Mouse (Mus musculus): ENCODE data around the gene Zscan29.
"Not testable (repeated sequence)": the region's sequence is repeated elsewhere in the genome, so short reads cannot be mapped to it uniquely, and the experiment has no call there.

The Zscan29 gene

DNA sequence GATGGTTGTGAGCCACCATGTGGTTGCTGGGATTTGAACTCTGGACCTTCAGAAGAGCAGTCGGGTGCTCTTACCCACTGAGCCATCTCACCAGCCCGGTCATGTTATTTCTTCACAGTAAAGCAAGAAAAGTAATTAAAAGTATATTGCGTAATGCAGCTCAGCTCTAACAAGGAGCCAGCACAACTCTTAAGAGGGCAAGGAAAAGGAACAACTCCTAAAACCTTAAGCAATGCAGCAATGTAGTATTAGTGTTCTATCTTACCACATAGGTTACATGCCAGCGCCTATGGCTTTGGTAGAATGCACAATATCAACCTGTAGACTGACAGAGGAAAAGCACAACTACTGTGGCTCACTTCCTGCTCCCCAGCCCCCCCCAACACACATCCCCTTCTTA is 33.6 kb downstream of the Zscan29 start:
- no peak for DNase-seq (ENCODE audit: low spot score in 2 of 2)

DNA sequence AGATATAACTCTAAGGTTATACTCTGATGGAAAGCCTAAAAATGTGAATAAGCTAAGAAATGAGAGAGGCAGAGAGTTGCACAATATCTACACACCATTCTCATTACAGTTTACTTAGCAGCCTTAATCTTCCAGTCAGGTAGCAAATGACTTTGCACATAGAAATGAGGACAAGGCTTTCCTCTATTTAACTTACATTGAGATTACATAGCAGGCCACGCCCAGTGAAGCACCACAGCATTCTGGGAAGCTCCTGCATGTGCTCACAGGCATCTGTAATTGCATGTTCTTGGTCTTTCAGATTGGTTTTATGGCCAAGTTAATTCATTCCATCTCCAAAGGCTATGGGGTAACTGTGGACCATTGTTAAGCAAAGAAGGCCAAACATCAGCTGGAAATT is 38.1 kb downstream of the Zscan29 start:
- DNase-seq (ENCODE audit: low spot score in 2 of 2) = no peak

DNA sequence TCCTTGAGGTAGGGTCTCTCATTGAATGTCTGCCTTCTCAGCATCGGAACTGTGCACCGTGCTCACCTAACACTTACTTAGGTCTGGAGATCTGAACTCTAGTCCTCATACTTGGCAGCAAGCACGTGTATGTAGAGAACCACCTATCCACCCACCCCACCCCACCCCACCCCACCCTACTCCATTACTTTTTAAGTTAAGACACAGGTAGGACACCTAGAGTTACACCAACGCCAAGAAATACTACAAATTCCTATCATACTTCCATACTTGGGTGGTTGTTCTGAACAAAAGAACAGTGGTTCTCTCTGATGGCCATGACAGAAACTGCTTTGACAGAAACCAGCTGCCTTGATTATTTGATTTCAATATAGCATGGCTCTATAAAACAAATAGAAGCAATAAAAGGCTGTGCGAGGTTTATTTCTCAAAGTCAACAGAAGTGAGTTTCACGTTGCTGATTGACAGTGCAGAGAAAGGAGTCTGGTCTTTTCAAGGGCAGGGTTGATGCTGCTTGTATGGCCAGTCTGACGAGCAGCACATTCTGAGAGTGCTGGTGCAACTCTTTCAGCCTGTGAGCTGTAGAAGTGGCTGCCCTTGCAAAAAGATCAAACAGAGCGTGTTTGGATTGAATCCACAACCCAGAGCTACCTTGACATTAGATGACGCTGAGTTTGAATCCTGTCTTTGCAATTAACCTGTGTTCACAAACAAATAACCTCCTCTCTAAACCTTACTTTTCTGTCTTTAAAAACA is 41.9 kb downstream of the Zscan29 start:
- DNase-seq (ENCODE audit: low spot score in 2 of 2) = no peak

DNA sequence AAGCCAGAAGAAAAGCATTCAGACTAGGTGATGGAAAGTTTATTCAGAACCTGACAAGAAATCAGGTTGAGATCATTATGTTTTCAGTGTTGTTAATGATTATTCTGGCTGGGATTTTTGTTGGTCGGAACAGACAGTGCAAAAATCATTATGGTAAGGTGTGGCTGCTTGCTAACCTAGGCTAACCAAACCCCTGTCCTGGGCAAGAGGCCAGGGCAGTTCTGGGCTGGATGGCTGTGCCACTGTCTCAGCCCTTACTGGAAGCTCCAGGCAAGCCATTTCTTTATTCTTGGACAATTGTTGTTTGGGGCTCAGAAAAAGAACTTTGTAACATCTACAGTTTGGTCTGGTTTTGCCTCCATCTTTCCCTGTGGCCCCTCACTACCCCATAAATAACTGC is 43.4 kb downstream of the Zscan29 start:
- DNase-seq (ENCODE audit: low spot score in 2 of 2) = no peak

DNA sequence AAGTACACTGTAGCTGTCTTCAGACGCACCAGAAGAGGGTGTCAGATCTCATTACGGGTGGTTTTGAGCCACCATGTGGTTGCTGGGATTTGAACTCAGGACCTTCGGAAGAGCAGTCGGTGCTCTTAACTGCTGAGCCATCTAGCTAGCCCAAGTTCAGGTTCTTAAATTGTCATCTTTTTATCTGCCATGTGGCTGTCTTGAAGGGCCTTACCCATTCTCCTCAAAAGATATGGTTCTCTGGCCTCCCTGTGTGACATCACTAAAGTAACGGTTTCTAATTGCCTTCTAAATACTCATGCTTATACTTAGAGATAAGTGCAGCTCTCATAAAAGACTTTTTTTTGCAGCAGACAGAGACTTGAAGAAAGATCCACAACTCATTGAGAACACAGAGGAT is 44.6 kb downstream of the Zscan29 start:
- not testable (repeated sequence) for DNase-seq (ENCODE audit: low spot score in 2 of 2)

DNA sequence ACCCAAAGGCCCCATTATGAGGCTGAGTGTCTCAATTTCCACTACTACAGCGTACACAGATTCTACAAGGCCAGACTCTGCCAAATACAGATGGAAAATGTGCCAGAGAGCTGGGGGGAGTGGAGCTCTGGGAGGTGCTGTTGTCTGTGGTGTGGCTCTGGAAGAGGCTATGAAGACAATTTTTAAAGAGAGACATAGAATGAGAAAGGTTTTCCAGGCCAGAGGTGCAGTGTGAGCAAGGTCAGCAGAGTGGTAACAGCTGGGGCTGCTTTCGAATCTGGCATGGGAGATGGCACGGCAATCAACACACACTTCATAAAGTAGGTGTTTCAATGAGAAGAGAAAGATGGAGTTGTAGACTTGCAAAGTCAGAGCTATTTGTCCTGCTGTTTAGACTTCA is 51.7 kb downstream of the Zscan29 start:
- no peak for DNase-seq (ENCODE audit: low spot score in 2 of 2)

DNA sequence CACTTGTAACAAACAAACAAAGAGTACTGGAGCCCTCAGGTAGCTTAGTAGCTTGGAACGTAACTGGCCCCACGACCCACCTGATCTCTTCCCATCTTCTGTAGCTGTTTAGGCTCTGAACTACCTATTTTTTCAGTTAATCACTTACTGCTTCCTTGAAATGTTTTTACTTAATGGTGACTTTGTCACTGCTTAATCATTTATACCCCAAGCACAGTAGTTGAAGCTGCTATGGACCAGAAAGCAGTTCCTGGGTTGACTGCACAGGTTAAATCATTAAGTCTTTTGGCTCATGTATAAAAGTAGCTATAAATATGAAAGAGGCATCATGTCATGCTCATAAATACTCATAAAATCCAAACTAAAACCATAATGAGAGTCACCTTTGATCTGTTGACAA is 55.5 kb downstream of the Zscan29 start:
- DNase-seq (ENCODE audit: low spot score in 2 of 2) = no peak

DNA sequence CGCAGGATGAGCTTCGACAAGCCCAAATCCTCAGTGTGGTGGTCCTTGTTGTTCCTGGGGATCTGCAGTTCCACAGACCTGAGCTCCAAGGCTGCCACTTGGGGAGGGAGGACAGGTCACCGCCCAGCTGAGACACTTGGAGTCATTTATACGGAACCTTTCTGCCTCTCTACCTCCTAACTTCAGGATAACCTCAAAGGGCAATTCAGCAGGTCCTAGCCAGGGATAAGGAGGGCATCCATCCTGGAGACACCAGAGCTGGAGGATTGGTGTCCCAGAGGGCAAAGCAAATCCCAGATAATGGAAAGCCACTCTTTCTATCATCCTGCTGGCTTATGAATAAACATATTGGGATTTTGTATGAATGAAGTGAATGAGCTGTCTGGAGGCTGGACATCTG is 61.2 kb downstream of the Zscan29 start, which contains the start of gene Tgm7:
Tgm7 (minus strand) TSS at position 101 of the 400 bp plus-strand sequence.
- DNase-seq (ENCODE audit: low spot score in 2 of 2) = no peak
